Mouse (Mus musculus) retina, postnatal 7 days (tissue): ENCODE measurements around the gene Eef1akmt2.

Experiments
- DNase-seq: peaks from one replicate; pipeline ENCODE4 v3.0.0-alpha.2; 2012; ENCODE audit warnings: low read depth, low spot score

Eef1akmt2 gene

DNA sequence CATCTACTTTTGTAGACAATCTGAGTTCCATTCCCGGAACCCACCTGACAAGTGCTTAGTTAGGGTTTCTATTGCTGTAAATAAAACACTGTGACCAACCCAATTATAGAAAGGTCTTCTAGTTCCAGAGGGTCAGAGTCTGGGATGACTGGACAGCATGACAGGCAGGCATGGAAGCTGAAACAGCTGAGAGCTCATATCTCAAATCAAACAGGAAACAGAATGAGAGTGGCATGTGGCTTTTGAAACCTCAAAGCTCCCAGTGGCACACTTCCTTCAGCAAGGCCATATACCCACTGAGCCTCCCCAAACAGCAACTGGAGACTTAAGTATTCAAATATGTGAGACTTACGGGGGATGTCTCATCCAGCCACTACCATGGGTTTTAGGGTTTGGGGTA is 20.6 kb upstream of the Eef1akmt2 start:
- no peak for DNase-seq

DNA sequence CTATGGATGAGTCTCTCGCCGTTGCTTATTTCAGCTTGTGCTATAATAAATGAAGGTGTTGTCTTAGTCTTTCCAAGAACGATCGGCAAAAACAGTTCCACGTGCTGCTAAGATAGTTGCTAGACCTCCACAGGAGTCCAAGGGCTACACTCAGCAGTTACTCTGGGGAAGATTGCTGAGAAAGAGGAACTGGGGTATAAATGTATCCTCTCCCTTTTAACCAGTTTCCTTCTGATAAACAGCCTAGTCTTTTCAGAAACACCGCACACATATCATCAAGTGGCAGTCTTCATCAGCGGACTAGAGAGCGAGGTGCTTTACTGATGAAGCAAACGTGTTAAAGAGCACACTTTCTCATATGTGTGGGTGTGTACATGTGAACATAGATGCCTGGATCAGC is 13.8 kb upstream of the Eef1akmt2 start:
- no peak for DNase-seq

DNA sequence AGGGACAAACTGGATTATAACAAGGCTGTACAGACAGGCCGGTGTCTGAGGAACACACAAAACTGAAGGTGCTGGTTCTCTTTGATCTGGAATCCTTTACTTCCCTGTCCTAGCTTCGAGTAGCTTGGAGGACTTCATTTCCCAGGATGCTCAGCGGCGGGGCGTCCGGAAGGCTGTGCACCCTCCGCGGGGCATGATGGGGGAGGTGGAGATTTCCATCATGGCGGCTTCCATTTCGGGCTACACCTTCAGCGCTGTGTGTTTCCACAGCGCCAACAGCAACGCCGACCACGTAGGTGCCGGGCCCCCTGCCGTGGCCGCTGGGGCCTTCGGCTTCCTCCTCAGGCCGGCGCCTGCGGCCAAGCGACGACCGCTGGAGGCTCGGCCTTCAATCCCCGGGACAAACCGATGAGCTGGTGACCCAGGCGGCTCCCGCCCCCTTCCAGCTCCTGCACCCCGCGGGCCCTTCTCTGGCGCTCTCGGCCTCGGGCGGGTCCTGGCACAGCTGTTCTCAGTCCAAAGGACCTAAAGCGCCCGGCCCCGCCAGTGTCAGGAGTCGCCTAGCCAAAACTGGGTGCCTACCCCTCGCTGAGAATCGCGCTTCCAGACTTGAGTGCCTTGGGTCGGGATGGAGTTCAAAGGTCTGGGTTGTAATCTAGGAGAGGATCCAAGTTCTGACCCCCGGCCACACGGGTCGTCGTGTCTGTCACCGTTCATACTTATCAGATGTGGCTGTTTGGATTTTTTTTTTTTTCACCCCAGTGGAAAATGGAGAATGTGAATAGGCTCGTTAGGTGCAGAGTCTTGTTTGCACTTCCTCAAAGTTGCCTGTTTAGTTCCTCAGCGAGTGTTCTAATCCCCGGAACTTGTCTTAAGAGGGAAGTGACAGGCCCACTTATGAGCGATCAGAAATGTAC is 6.8 kb upstream of the Eef1akmt2 start, which contains the start of gene Abraxas2:
Gene Abraxas2, plus strand, starts transcription at position 184 of the 917 bp plus-strand sequence.
- DNase-seq: peak; percentile 80

DNA sequence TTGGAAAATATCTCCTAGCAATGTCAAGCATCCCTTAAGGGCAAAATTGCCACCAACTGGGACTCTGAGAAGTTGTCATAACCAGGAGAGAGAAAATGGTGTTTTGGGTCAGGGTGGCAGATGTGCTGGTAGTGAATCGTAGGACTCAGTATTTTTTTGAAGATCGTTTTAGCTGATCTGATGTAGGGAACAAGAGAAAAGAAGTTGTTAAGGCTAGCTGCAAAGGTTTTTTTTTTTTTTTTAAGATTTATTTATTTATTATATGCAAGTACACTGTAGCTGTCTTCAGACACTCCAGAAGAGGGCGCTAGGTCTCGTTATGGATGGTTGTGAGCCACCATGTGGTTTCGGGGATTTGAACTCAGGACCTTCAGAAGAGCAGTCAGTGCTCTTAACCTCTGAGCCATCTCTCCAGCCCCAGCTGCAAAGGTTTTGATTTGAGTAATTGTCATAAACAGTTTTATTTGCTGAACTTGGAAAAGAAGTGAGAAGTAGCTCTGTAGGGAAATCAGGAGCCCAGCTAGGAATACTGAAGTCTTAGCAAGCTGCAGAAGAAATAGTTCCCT is 5.7 kb upstream of the Eef1akmt2 start:
- no peak for DNase-seq

DNA sequence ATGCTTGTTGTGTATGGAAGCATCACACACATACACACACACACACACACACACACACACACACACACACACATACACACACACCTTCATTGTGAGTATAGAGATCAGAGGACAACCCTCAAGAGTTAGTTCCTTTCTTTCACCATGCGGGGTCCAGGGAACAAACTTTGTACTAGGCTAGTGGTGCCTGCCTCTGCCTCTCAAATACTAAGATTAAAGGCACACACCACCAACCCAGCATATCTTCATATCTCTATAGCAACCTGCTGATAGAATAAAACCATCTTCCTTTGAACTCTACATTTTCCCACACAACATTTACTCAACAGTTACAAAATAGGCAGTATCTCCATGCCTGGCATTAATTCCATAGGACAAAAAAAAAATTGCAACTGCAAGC is 3.6 kb upstream of the Eef1akmt2 start:
- DNase-seq: no peak

DNA sequence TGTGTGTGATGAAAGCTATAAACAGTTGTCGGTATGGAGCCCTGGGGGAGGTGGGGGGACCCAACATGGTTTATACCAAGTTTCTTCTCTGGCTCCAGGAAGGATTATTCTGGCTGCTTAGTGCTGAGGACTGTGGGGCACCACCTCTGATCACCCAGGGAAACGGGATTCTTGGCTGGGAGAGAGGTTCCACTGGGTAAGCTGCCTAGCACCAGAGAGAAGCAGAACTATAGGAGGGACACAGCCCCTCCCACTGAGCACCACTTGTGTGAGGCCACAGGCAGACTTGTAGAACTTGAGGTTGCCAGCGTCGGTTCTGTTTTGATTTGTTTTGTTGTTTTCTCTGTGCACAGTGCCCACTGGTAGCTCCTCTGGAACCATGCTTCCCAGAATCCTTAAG is 1.5 kb upstream of the Eef1akmt2 start:
- DNase-seq: no peak

DNA sequence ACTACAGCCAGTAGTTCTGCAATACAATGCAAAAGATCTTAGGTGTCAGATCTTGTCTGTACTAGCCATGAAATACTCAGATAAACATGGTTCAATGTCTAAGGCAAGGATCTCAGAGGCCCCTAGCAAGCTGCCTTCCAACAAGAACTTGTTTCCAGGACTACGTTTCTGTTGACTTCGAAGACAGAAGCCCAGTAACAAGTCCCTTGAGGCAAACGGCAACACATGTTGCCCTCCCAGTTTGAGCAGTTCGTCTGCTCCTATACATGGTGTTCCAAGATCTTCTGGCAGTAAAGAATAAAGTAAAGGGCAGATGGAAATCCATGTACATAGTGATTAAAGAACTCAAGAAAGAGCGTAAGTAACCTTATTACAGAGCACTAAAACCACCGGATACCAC is 888 bp upstream of the Eef1akmt2 start:
- no peak for DNase-seq

DNA sequence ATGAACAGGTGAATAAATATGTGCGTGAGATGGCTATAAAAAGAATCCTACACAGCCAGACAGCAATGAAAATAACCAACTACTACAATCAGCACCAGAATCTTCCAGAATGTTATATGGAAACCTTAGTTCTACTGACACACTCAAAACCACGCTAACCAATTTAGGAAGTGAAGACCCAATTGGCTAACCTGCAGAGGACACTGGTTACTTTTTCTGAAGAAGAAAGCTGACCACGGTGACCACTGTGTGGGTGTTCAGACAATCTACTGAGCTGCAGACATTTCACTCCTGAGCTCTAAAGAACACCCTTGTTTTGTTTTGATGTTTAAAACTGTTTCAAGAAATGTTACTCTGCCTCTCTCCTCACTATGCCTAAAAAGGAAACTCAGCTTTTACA is 9.3 kb downstream of the Eef1akmt2 start:
- no peak for DNase-seq

DNA sequence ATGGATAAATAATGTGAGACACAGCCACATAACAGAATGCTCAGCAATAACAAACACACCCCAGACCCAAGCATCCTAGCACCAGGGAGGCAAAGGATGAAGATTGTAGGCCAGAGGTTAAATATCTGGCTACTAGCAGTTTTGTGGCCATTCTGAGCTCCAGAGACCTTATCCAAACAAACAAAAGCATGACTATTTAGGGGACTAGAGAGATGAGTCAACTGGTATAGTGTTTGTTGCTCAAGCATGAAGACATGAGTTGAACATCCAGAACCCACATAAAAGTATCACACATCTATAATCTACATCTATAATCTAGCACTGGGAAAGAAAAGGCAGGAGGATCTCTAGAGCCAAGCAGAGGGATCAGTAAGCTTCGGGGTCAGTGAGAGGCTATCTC is 10.0 kb downstream of the Eef1akmt2 start:
- no peak for DNase-seq

DNA sequence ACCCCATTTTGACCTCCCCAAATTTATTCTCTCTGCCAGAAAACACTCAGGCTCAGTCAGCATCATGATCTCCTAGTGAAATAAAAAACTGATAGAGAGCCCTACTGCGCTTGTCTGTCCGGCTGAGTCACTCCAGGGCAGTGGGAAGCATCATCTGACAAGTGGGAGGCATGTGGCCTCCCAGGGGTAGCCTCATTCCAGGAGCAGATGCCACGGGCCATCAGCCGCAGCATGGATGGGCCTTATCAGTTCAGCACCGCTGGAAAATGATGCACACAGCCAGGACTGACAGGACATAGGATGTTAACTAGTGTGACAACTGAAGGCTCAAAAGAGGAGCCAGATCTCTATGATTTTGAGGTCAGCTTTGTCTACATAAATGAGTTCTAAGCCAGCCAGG is 11.2 kb downstream of the Eef1akmt2 start:
- no peak for DNase-seq

DNA sequence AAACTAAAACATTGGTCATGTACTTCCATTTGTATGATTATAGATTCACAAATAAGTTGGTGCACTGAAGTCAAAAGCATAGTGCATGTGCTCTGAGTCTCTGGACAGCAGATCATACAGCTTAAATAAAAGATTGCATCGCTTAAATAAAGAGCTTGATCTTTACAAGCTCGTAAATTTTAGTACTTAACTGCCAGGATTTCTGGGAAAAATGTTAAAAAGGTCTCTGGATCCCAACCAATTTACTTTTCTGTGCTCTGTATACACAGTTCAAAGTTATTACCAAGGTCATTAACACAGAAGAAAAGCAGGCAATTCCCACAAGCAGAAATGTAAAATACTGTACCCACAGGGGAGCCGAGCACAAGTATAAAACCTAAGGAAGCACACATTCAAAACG is 21.5 kb downstream of the Eef1akmt2 start:
- DNase-seq: no peak

DNA sequence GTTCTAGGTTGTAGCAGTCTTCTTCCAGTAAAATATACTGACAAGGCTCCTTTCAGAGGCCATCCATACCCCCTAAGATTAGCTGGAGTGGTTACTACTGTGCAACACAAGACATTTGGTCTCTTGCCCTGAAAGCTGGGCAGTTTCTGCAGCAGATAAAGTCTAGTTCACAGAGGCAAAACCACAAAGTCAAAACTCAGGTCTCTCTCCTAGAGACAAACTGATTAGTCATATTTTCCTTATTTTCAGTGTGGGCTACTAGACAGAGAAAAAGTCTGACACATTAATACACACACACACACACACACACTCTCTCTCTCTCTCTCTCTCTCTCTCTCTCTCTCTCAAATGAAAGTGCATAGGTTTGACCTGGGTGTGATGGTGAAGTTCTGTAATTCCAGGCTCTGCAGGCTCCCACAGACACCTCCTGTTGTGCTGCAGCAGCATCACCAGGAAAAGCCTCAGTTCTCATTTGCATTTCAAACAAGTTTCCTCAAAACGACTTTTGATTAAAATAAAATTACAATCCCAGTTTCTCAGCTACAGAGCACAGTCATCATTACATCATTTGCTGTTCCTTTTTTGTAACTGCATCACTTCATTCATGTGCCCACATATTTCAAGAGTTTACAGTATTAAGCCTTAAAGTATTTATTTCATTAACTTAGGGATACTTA is 28.0 kb downstream of the Eef1akmt2 start:
- DNase-seq: no peak

DNA sequence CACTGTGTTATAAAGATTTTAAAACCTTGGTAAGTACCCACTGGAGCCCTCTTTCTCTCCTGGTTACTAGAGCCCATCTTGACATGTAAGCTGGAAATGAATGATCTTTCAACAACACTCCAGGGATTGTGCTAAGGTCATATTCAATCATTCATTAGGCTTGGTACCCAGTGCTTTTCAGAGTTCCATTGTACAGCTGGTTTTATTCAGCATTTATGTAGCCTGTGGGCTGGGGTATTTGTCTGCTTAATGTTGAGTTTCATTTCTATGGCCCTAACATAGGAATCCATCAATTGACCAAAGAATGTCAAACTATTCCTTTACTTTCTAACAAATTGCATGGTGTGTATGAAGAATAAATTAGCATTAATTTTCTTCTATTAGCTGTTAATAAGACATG is 28.6 kb downstream of the Eef1akmt2 start:
- DNase-seq: no peak

DNA sequence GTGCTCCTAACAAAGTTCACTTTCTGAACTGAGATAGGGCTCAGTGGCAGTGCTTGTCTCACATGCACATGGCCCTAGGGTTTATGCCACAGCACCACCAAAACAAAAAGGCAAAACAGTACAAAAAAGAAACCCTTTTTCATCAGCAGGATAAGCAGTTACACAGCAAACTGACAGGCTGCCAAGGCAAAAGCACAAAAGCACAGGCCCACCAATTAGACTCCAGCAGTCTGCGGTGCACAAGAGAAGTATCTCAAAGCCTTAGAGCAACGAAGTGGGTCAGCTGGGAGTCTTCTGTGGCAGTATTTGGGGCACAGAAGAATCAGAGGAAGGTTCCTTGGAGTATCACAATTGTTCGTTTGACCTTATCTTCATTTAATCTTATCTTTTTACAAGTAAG is 31.8 kb downstream of the Eef1akmt2 start:
- no peak for DNase-seq

DNA sequence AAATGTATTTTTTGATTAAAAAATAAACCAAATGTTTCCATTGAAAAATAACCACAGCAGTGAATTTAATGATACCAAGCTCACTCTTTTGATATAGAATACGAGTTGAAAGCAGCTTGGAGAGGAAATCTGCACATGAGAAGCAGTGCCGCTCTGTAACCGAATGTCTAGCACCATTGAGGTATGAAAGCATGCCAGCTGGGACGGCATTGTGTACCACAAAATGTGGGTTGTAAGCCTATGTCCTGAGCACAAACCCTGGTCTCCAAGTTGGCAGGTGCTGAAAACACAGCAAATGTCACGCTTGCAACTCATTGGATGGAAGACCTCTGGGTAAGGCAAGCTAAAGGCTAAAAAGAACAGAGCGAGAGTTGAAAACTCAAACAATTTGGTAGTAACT is 35.4 kb downstream of the Eef1akmt2 start:
- no peak for DNase-seq

DNA sequence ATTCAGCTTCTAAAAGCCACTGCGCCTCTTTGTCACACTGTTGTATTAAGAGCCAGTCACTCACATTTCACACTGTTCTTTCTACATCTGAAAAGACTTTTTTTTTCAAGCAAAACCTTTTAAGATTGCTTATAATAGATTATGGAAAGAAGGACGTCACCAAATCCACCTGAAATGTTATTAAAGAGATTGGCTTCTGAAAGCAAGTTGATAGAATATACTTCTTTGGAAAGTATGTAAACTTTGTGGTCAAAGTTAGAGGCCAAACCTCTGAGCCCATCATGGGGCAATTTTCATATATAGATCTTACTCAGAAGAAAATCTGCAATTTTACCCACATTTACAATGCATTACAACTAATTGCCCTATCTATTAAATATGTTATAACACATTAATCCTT is 35.9 kb downstream of the Eef1akmt2 start:
- DNase-seq: no peak

DNA sequence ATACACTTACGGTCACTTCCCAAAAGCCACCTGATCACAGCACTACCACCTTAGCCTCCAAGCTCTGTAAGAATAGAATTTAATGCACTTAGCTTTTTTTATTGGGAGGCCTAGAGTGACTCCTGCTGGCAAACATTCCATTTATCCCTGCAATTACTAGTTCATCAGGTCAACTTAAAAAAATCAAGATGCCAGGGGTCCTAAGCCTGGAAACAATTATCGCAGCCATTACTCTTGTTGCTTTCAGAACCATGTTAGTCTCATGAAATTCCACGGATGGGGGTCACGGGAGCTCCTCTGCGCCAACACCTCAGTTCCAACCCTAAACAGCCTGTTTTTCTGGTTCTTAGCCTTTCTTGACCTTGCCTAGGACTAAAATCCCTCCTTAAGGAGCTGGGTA is 37.4 kb downstream of the Eef1akmt2 start:
- no peak for DNase-seq

DNA sequence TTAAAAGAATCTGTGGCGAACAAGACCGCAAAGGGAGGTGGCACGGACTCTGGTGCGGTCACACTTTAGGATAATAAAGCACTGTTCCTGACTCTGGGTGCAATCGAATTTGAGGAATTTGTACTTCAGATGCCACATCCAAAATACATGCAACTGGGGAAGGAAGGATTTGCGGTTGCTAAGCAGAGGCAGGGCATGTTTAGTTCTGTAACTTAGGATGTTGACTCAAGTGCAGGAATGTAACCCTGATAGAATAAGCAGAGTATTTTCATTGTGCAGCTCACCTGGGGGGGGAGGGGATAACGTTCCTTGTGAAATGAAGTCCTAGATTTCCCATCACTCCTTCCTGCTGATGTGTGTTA is 38.4 kb downstream of the Eef1akmt2 start:
- DNase-seq: no peak

DNA sequence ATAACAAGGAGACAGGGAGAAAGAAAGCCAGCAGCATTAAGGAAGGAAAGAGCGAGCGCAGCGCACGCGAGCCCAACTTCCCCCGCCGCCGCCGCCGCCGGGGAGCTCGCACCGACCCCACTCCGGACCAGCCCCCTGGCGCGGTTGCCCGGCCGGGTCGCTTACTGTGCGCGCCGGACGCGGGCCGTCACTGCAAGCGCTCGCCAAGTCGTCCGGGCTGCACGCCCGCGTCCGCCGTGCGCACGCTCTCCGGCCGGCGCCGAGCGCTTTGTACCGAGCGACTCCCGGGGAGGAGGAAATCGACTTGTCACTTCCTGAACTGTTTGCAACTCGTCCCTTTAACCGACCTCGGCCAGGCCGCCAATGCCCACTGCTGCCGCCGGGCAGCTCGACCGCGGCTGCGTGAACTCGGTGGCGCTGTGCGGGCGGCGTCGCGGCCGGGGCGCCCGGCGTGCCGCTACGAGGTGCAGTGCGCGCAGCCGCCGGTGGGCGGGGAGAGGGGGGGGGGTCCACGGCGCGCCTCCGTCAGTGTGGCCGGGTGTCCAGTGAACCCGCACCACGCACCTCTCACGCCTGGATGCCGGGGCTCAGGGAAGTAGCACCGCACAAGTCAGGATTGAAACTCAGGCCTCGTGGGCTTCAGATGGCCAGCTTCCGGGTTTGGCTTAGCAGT is 38.9 kb downstream of the Eef1akmt2 start, which contains the start of gene Fam53b:
Gene Fam53b, minus strand, starts transcription at position 471 of the 673 bp plus-strand sequence.
- peak; percentile 68 for DNase-seq

DNA sequence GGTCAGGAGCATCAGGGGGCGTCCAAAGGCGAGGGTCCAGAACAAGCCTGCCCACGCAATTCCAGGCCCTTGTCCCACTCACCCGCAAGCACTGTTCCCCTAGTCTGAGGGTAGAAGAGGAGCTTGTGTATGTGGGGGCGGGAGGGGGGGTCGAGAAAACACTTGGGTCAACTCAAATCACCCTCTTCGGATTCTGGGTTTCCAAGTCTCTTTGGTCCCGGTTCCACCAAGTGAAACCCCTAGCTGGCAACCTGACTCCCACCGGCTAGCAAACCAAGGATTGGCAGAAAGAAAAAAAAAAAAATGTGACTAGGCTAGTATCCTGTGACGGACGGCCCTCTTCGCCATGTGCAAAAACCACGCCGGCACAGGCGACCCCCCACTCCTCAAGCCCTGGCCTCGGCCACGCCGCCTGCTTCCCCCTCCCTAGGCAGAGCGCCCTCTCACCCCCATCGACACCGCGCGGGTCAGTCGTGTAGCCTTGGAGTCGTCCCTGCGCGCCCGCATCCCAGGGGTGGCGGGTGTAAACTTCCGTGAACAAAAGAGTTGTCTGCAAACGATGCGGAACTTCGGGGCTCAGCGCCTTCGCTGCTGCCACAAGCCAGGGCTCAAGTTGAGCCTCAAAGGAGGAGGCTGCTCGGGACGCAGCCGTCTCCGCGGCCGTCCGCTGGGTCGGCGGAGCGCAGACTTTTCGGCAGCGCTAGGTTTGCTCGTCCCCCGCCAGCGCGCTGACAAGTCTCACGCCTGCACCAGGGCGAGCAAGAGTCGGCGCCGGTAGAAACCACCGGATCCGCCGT is 39.7 kb downstream of the Eef1akmt2 start:
- DNase-seq: no peak
